Comparison of ENCODE assay signal across 22 mouse cellular contexts in the genomic region with DNA sequence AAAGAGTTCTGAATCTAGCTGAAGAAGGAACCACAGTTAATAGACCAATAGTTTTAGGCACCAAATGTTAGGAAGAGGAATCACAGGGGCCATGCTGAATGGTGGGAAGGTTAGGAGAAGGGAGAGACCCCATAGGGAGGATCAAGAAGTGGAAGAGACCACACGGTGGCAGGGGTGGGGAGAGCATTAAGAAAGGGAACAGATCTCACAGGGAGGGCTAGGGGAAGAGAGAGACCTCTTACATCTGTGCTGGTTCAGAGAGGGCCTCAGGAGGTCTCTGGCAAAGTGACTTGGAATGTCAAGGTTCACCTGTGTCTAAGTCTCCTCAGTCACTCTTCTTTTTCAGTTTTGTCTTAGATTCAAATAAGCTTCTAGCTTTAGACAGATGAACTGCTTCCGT. TPM values are rescaled to one million over a fixed set of nuclear protein-coding genes. Genes with fewer than 3 reads are reported as not detected.
DNase-seq lines count a peak whose midpoint lies in the region; ATAC-seq and TF ChIP-seq lines count a peak whose summit lies in the region.
"Had no signal": no experiment of that assay in that cellular context is flagged by ENCODE, and none has a peak within 500 bp of the region (broad histone marks: within the 10 kb centered on the region; RNA-seq: fewer than 3 reads in every experiment).

No protein-coding gene starts in this region.

- H3K4me2 ChIP-seq in hindbrain, embryonic 12.5 days (replicated peaks), result peak overlapping the region; percentile 9; the same call in 1 of the 2 replicates
- no peak overlapping the region for H3K4me2 ChIP-seq in hindbrain, embryonic 11.5 days (replicated peaks; ENCODE audit: low read depth, low read length)
- H3K4me2 ChIP-seq in forebrain, postnatal 0 days (ENCODE audit: low read depth), result no peak overlapping the region; the same call in 1 of the 2 replicates
- H3K4me2 ChIP-seq in midbrain, embryonic 13.5 days (replicated peaks), result peak overlapping the region; percentile 34
- H3K4me2 ChIP-seq: heart, embryonic 15.5 days; kidney, embryonic 15.5 days had no signal

- no peak for ATAC-seq in hindbrain, embryonic 12.5 days (ENCODE audit: low FRiP score)
- no peak for ATAC-seq in hindbrain, embryonic 11.5 days (ENCODE audit: low FRiP score)
- ATAC-seq in forebrain, postnatal 0 days, result peak; percentile 40
- peak; percentile 14; the same call in 1 of the 2 replicates for ATAC-seq in midbrain, embryonic 13.5 days
- ATAC-seq: intestine, postnatal 0 days had no signal

- H3K27me3 ChIP-seq in hindbrain, embryonic 12.5 days, result no peaks in the 10 kb centered on the region
- H3K27me3 ChIP-seq in hindbrain, embryonic 11.5 days (ENCODE audit: control insufficient read depth, insufficient read depth, low read length), result no peaks in the 10 kb centered on the region
- no peaks in the 10 kb centered on the region for H3K27me3 ChIP-seq in forebrain, postnatal 0 days (ENCODE audit: insufficient read depth, low read length)
- no peaks in the 10 kb centered on the region for H3K27me3 ChIP-seq in midbrain, embryonic 13.5 days
- H3K27me3 ChIP-seq: CH12.LX; heart, embryonic 15.5 days; kidney, embryonic 15.5 days had no signal

- no peak overlapping the region for H3K27ac ChIP-seq in hindbrain, embryonic 12.5 days
- H3K27ac ChIP-seq in hindbrain, embryonic 11.5 days (ENCODE audit: low read depth, low read length), result no peak overlapping the region
- peak overlapping the region; percentile 82 for H3K27ac ChIP-seq in cortical plate, adult 2 months (ENCODE audit: insufficient read depth, low read length)
- peak overlapping the region; percentile 75 for H3K27ac ChIP-seq in forebrain, postnatal 0 days (ENCODE audit: low read depth, low read length)
- no peak overlapping the region for H3K27ac ChIP-seq in midbrain, embryonic 13.5 days
- H3K27ac ChIP-seq: heart, adult 2 months; heart, embryonic 15.5 days; kidney, embryonic 15.5 days had no signal

- no peaks in the 10 kb centered on the region for H3K36me3 ChIP-seq in hindbrain, embryonic 12.5 days
- no peaks in the 10 kb centered on the region for H3K36me3 ChIP-seq in hindbrain, embryonic 11.5 days (ENCODE audit: control insufficient read depth, insufficient read depth, low read length)
- no peaks in the 10 kb centered on the region for H3K36me3 ChIP-seq in forebrain, postnatal 0 days (ENCODE audit: insufficient read depth)
- no peaks in the 10 kb centered on the region for H3K36me3 ChIP-seq in midbrain, embryonic 13.5 days
- H3K36me3 ChIP-seq: heart, embryonic 15.5 days; kidney, embryonic 15.5 days had no signal

- 49% methylated on average over 2 of the region's 2 CpGs for WGBS in hindbrain, embryonic 12.5 days
- 67% methylated on average over 2 of the region's 2 CpGs for WGBS in hindbrain, embryonic 11.5 days
- WGBS in forebrain, postnatal 0 days, result 36% methylated on average over 2 of the region's 2 CpGs
- WGBS in midbrain, embryonic 13.5 days, result 37% methylated on average over 2 of the region's 2 CpGs

- H3K9ac ChIP-seq in hindbrain, embryonic 12.5 days, result no peak overlapping the region
- no peak overlapping the region for H3K9ac ChIP-seq in hindbrain, embryonic 11.5 days (ENCODE audit: low read depth, low read length)
- no peak overlapping the region for H3K9ac ChIP-seq in forebrain, postnatal 0 days
- H3K9ac ChIP-seq in midbrain, embryonic 13.5 days (replicated peaks), result no peak overlapping the region
- H3K9ac ChIP-seq: heart, embryonic 15.5 days; kidney, embryonic 15.5 days had no signal

- H3K4me3 ChIP-seq in hindbrain, embryonic 12.5 days, result no peak overlapping the region
- no peak overlapping the region for H3K4me3 ChIP-seq in hindbrain, embryonic 11.5 days (ENCODE audit: low read depth, low read length)
- no peak overlapping the region for H3K4me3 ChIP-seq in cortical plate, adult 2 months (ENCODE audit: insufficient read depth, low read length)
- no peak overlapping the region for H3K4me3 ChIP-seq in forebrain, postnatal 0 days (ENCODE audit: low read depth, low read length)
- no peak overlapping the region for H3K4me3 ChIP-seq in midbrain, embryonic 13.5 days (replicated peaks)
- H3K4me3 ChIP-seq: erythroblast, embryonic 14.5 days; heart, adult 2 months; heart, embryonic 15.5 days; kidney, embryonic 15.5 days had no signal

- TF ChIP-seq CTCF in cortical plate, adult 2 months (IDR thresholded peaks at IDR 0.05; ENCODE audit: extremely low read depth, insufficient read depth, low read length), result no peak
- no peak for TF ChIP-seq CTCF in forebrain, postnatal 0 days (IDR thresholded peaks at IDR 0.05; ENCODE audit: low read depth)

- DNase-seq in hindbrain, embryonic 11.5 days (ENCODE audit: low spot score), result no peak
- DNase-seq in forebrain, postnatal 0 days, result no peak
- no peak for DNase-seq in frontal cortex, postnatal 36 days (ENCODE audit: low spot score in 2 of 2)
- no peak for DNase-seq in embryo, embryonic 10 days (ENCODE audit: low spot score)
- DNase-seq: adrenal gland, postnatal 36 days; cerebellum, adult 11-12 months; cerebellum, postnatal 14 days; gastrocnemius, postnatal 25 days; heart, adult 2 months; heart, postnatal 4 days; liver; lung, postnatal 10 days; right cerebral cortex, postnatal 25 days had no signal

- TF ChIP-seq POLR2A in cortical plate, adult 2 months (IDR thresholded peaks at IDR 0.05; ENCODE audit: extremely low read depth, insufficient read depth, low read length), result no peak

- no peaks in the 10 kb centered on the region for H3K4me1 ChIP-seq in hindbrain, embryonic 12.5 days
- H3K4me1 ChIP-seq in hindbrain, embryonic 11.5 days (replicated peaks; ENCODE audit: control insufficient read depth, insufficient read depth, low read length), result no peaks in the 10 kb centered on the region
- H3K4me1 ChIP-seq in cortical plate, adult 2 months (ENCODE audit: control insufficient read depth, insufficient read depth, low read length), result peaks cover 18% of the 10 kb centered on the region
- H3K4me1 ChIP-seq in forebrain, postnatal 0 days (ENCODE audit: insufficient read depth), result 0 out of 2 replicates have a peak, but pooled peaks cover 6% of the 10 kb centered on the region
- H3K4me1 ChIP-seq in midbrain, embryonic 13.5 days (replicated peaks), result peaks cover 10% of the 10 kb centered on the region
- H3K4me1 ChIP-seq: heart, embryonic 15.5 days; kidney, embryonic 15.5 days had no signal

- H3K9me3 ChIP-seq in hindbrain, embryonic 12.5 days (replicated peaks), result 0 out of 2 replicates have a peak, but pooled peaks cover 3% of the 10 kb centered on the region
- H3K9me3 ChIP-seq in hindbrain, embryonic 11.5 days (ENCODE audit: control insufficient read depth, low read length), result no peaks in the 10 kb centered on the region
- no peaks in the 10 kb centered on the region for H3K9me3 ChIP-seq in forebrain, postnatal 0 days (ENCODE audit: low read length)
- H3K9me3 ChIP-seq in midbrain, embryonic 13.5 days, result peaks cover 9% of the 10 kb centered on the region
- H3K9me3 ChIP-seq: heart, embryonic 15.5 days; kidney, embryonic 15.5 days had no signal

RNA-seq across cellular contexts. Expression of a gene that starts 30.8 kb away (rescaled TPM):
- 1.4 and 1.6 TPM in 2 replicates for polyA plus RNA-seq in hindbrain, embryonic 12.5 days (2016; fragmentation: Nextera tagmentation; extraction: Ambion mirVana)
- polyA plus RNA-seq in hindbrain, embryonic 11.5 days (2014; fragmentation: Nextera tagmentation; extraction: Ambion mirVana), result 0.71 and 0.74 TPM in 2 replicates
- 194 and 204 TPM in 2 replicates for polyA plus RNA-seq in cortical plate, adult 2 months (2012; rRNA removed)
- total RNA-seq in forebrain, postnatal 0 days (2014; rRNA removed), result 16.6 and 18.4 TPM in 2 replicates
- 6.6 and 9.5 TPM in 2 replicates for polyA plus RNA-seq in forebrain, postnatal 0 days (2015; fragmentation: Nextera tagmentation; extraction: Ambion mirVana)
- polyA plus RNA-seq in midbrain, embryonic 13.5 days (2015; fragmentation: Nextera tagmentation; extraction: Ambion mirVana), result 1.1 and 2.0 TPM in 2 replicates
- total RNA-seq: MEL had no signal
- polyA plus RNA-seq: erythroblast, embryonic 14.5 days had no signal

Comparison
In these comparisons a context has a peak if more than half of its experiments do, and no peak if none do; other contexts are left out.
1. H3K4me2 ChIP-seq: peak in hindbrain, embryonic 12.5 days (single experiment) and midbrain, embryonic 13.5 days (single experiment); none in hindbrain, embryonic 11.5 days (single experiment) and forebrain, postnatal 0 days (single experiment).
2. ATAC-seq: peak in forebrain, postnatal 0 days (single experiment) and midbrain, embryonic 13.5 days (single experiment); none in hindbrain, embryonic 12.5 days (single experiment) and hindbrain, embryonic 11.5 days (single experiment).
3. H3K27ac ChIP-seq: peak in cortical plate, adult 2 months (single experiment) and forebrain, postnatal 0 days (single experiment); none in hindbrain, embryonic 12.5 days (single experiment), hindbrain, embryonic 11.5 days (single experiment) and midbrain, embryonic 13.5 days (single experiment).
4. RNA of a gene that starts 30.8 kb away (polyA plus RNA-seq): 194 to 204 TPM in cortical plate, adult 2 months; 6.6 to 9.5 TPM in forebrain, postnatal 0 days, 1.1 to 2.0 TPM in midbrain, embryonic 13.5 days, 1.4 to 1.6 TPM in hindbrain, embryonic 12.5 days and 0.71 to 0.74 TPM in hindbrain, embryonic 11.5 days; every median in the first group is over 10 times any median in the second.